In the genomic region with DNA sequence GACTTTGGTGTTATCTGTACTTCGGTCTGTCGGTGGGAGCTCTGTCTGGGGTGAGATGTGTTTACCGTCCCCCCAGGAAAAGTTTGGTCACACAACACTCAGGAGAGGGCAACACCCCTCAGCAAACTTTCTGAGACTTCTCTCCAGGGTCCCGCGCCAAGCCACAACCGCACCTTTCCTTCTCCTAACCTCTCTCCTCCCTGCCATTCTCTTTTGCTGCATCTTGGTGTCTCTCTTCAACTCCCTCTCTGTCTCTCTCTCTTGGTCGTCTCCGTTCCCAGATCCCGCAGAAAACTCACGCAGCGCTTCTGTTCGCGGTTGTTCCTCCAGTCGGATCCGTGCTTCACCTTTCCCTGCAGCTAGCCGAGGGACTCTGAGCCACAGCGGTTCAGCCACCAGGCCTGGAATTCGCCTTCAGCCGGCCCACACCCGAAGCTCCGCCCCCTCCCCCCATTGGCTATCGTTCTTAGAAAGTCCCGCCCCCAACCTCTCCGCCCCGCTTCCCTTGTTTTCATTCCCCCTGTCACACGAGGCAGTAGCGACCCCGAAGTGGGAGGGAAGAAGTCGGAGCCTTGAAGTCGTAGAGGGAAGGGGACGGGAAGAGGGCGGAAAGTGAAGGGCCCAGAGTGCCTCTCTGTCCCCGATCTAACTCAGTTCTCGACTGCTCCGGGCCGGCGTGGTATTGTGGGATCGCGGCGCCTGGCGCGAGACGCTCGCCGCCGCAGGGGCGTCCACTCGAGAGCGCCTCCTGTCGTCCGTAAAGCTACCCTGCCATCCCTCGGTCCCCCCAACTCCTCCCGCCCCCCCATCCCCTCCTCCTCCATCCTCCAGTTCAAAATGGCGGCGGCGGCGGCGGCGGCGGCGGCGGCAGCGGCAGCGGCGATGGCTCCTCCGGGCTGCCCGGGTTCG, we compare ENCODE assay signal across 7 mouse cellular contexts. TPM values are rescaled to one million over a fixed set of nuclear protein-coding genes. Genes with fewer than 3 reads are reported as not detected.
DNase-seq lines count a peak whose midpoint lies in the region; ATAC-seq lines count a peak whose summit lies in the region.

A gene (minus strand): TSS at position 431 of the 909 bp plus-strand sequence.
A gene (plus strand): TSS at position 823 of the 909 bp plus-strand sequence.

- DNase-seq in adrenal gland, postnatal 25 days = peak; percentile 95
- DNase-seq in heart, adult 11 months = peak; percentile 100
- DNase-seq in kidney, adult 18-20 months = peak; percentile 94
- DNase-seq in limb, embryonic 11.5 days (ENCODE audit: low spot score) = peak; percentile 95
- peak; percentile 98 for DNase-seq in midbrain, embryonic 14.5 days
- peak; percentile 86 to 88 for DNase-seq in spleen, adult 18-20 months

- WGBS in embryonic facial prominence, embryonic 12.5 days = under 1% methylated on average over 56 of the region's 68 CpGs
- WGBS in limb, embryonic 11.5 days = 1% methylated on average over 51 of the region's 68 CpGs
- under 1% methylated on average over 66 of the region's 68 CpGs for WGBS in midbrain, embryonic 14.5 days

- no peaks in the 10 kb centered on the region for H3K27me3 ChIP-seq in embryonic facial prominence, embryonic 12.5 days
- no peaks in the 10 kb centered on the region for H3K27me3 ChIP-seq in limb, embryonic 11.5 days (ENCODE audit: control insufficient read depth, insufficient read depth, low read length)
- H3K27me3 ChIP-seq in midbrain, embryonic 14.5 days (ENCODE audit: control insufficient read depth, insufficient read depth, low read length) = no peaks in the 10 kb centered on the region

- peaks cover under 1% of the 10 kb centered on the region; the same call in 1 of the 2 replicates for H3K36me3 ChIP-seq in embryonic facial prominence, embryonic 12.5 days
- H3K36me3 ChIP-seq in limb, embryonic 11.5 days (ENCODE audit: control insufficient read depth, insufficient read depth, low read length) = no peaks in the 10 kb centered on the region
- H3K36me3 ChIP-seq in midbrain, embryonic 14.5 days (ENCODE audit: control insufficient read depth, insufficient read depth, low read length) = no peaks in the 10 kb centered on the region

- peaks cover 3% of the 10 kb centered on the region; the same call in 1 of the 2 replicates for H3K4me1 ChIP-seq in embryonic facial prominence, embryonic 12.5 days
- no peaks in the 10 kb centered on the region for H3K4me1 ChIP-seq in limb, embryonic 11.5 days (ENCODE audit: control insufficient read depth, insufficient read depth, low read length)
- peaks cover 10% of the 10 kb centered on the region; the same call in 1 of the 2 replicates for H3K4me1 ChIP-seq in midbrain, embryonic 14.5 days (ENCODE audit: control insufficient read depth, insufficient read depth, low read length)

- peak within 1 kb of the TSS; percentile 82 for H3K4me2 ChIP-seq in embryonic facial prominence, embryonic 12.5 days (replicated peaks)
- H3K4me2 ChIP-seq in limb, embryonic 11.5 days (ENCODE audit: low read depth, severe bottlenecking) = peak within 1 kb of the TSS; percentile 84
- peak within 1 kb of the TSS; percentile 81 for H3K4me2 ChIP-seq in midbrain, embryonic 14.5 days (ENCODE audit: low read length)

- no peaks in the 10 kb centered on the region for H3K9me3 ChIP-seq in embryonic facial prominence, embryonic 12.5 days
- H3K9me3 ChIP-seq in limb, embryonic 11.5 days (ENCODE audit: control insufficient read depth, low read length) = no peaks in the 10 kb centered on the region
- H3K9me3 ChIP-seq in midbrain, embryonic 14.5 days (ENCODE audit: control insufficient read depth, low read length) = no peaks in the 10 kb centered on the region

- peak within 1 kb of the TSS; percentile 94 for H3K9ac ChIP-seq in embryonic facial prominence, embryonic 12.5 days
- H3K9ac ChIP-seq in limb, embryonic 11.5 days (ENCODE audit: low read length) = peak within 1 kb of the TSS; percentile 96
- H3K9ac ChIP-seq in midbrain, embryonic 14.5 days (replicated peaks; ENCODE audit: low read length) = peak within 1 kb of the TSS; percentile 98

- H3K4me3 ChIP-seq in embryonic facial prominence, embryonic 12.5 days = peak within 1 kb of the TSS; percentile 63
- H3K4me3 ChIP-seq in limb, embryonic 11.5 days (ENCODE audit: low read depth, low read length) = peak within 1 kb of the TSS; percentile 96
- H3K4me3 ChIP-seq in midbrain, embryonic 14.5 days (replicated peaks; ENCODE audit: low read depth, low read length) = peak within 1 kb of the TSS; percentile 100

- peak within 1 kb of the TSS; percentile 94 for H3K27ac ChIP-seq in embryonic facial prominence, embryonic 12.5 days
- H3K27ac ChIP-seq in limb, embryonic 11.5 days (replicated peaks; ENCODE audit: low read depth, low read length) = peak within 1 kb of the TSS; percentile 95
- peak within 1 kb of the TSS; percentile 99 for H3K27ac ChIP-seq in midbrain, embryonic 14.5 days (replicated peaks; ENCODE audit: low read depth, low read length)

- ATAC-seq in embryonic facial prominence, embryonic 12.5 days (ENCODE audit: insufficient number of reproducible peaks, insufficient read depth, low FRiP score, low TSS enrichment) = peak; percentile 98
- ATAC-seq in limb, embryonic 11.5 days (ENCODE audit: insufficient number of reproducible peaks, low FRiP score, low TSS enrichment, low read depth) = peak; percentile 95
- ATAC-seq in midbrain, embryonic 14.5 days (ENCODE audit: low FRiP score, low TSS enrichment) = peak; percentile 94

RNA-seq across cellular contexts. Expression of the first gene that starts in this region (rescaled TPM):
- total RNA-seq in adrenal gland, postnatal 25 days (2021) = 32.2 and 36.8 TPM in 2 replicates
- polyA plus RNA-seq in embryonic facial prominence, embryonic 12.5 days (2016; fragmentation: Nextera tagmentation; extraction: Ambion mirVana) = 54.7 and 59.5 TPM in 2 replicates
- 43.4 and 43.5 TPM in 2 replicates for polyA plus RNA-seq in limb, embryonic 11.5 days (2014; fragmentation: Nextera tagmentation; extraction: Ambion mirVana)
- polyA plus RNA-seq in midbrain, embryonic 14.5 days (2014; fragmentation: Nextera tagmentation; extraction: Ambion mirVana) = 42.2 and 55.6 TPM in 2 replicates

RNA-seq across cellular contexts. Expression of the second gene that starts in this region (rescaled TPM):
- 30.6 and 32.0 TPM in 2 replicates for total RNA-seq in adrenal gland, postnatal 25 days (2021)
- 33.4 and 34.2 TPM in 2 replicates for polyA plus RNA-seq in embryonic facial prominence, embryonic 12.5 days (2016; fragmentation: Nextera tagmentation; extraction: Ambion mirVana)
- 29.2 and 29.7 TPM in 2 replicates for polyA plus RNA-seq in limb, embryonic 11.5 days (2014; fragmentation: Nextera tagmentation; extraction: Ambion mirVana)
- 28.1 and 35.1 TPM in 2 replicates for polyA plus RNA-seq in midbrain, embryonic 14.5 days (2014; fragmentation: Nextera tagmentation; extraction: Ambion mirVana)

Comparison
In these comparisons a context has a peak if more than half of its experiments do, and no peak if none do; other contexts are left out.
1. Peak in every context shown above with its lines: DNase-seq, ATAC-seq, H3K4me3 ChIP-seq and H3K27ac ChIP-seq.